Mouse (Mus musculus) CH12F3 (cell line): Measurements from ENCODE around the gene Tfe3.
"Not testable (repeated sequence)": the region's sequence is repeated elsewhere in the genome, so short reads cannot be mapped to it uniquely, and the experiment has no call there.

Experiments
- in situ Hi-C: fragments of 300-500 bp; cut with MboI; formaldehyde crosslinking; loops from 2 replicates; pipeline ENCODE4 v1.14.3; 2020; ENCODE audit warnings: low sequenced_read_pairs

Tfe3 gene

GRCm38 (mm10) chrX:7762137-7762920 is at the start of gene Tfe3:
TSS of gene Tfe3 (plus strand) at chrX:7762560.
- in situ Hi-C loops, result no loop called here

GRCm38 (mm10) chrX:7713764-7714134 is 48.6 kb upstream of the Tfe3 start:
- in situ Hi-C loops, result not testable (repeated sequence)

DNA sequence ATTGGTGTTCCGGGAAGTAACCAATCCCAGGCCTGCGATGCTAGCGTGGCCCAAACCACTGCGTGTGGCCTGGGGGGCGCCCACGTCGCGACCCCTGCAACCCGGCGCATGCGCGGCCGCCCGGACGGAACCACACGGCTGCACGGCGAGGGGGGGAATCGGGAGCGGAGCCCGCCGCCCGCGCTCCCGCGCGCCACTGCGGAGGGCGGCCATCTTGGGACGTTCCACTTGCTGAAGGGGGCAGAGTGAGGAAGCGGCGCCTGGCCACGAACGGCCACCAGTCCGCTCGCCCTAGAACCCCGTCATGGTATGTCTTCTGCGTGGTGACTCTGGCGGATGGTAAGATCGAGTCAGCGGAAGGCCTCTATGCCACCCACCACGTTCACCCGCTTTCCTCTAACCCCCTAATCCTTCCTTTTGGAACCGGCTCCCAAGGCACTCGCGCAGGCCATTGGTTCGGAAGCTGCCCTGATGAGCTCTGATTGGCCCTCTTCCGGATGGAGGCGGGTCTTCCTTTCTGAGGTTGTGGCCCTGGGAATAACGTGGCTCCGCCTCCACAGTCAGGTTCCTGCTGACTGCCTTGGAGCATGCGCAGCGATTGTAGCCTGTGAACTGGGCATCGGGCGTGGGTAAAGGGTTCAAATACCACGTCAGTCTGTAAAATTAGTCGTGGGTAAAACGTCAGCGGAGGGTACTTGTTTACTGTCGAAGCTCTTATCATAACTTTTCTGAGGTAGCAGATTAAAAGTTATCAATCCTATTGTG is 48.0 kb upstream of the Tfe3 start, which contains the start of gene Wdr45:
Wdr45 (plus strand) TSS at position 199 of the 765 bp plus-strand sequence.
- in situ Hi-C loops, result not testable (repeated sequence)

- in situ Hi-C loops, result not testable (repeated sequence)
Measured at GRCm38 (mm10) chrX:7716058-7716457, 46.3 kb upstream of the Tfe3 start.

DNA sequence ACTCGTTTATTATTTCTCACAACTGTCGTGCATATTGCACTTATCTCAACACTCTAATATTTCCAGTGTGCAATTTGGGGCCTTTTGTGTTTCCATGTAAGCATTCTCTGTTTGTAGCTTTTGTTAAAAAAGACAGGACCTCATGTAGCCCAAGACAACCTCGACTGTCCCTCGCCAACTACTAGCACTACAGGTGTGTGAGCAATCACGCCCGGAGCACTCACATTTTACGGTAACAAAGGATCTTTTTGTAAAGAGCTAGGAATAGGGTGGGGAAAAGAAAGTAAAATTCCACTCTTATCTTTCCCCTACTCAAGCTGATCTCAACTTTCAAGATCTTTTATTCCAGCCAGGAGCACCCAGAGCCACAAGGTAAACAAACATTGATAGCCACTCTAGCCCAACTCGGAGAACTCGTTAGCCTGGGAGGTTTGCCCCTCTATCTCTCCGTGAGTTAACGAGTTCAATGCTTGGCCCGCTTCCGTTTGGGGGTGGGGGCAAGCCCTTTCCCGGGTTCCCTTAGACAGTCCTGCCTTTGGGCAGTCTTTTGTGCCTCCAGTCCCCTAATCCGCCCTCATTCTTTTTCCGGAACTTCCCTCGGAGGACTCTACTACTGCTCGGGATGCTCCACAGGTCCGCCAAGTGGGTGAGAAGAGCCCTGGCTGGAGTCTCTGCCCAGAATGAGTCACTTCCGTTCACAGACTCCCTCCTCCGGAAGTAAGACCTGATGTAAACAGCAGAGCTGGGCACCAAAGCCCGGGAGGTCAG is 40.7 kb upstream of the Tfe3 start, which contains the start of gene Gm45208:
Gm45208 (plus strand) TSS at position 732 of the 768 bp plus-strand sequence.
- in situ Hi-C loops, result no loop called here

DNA sequence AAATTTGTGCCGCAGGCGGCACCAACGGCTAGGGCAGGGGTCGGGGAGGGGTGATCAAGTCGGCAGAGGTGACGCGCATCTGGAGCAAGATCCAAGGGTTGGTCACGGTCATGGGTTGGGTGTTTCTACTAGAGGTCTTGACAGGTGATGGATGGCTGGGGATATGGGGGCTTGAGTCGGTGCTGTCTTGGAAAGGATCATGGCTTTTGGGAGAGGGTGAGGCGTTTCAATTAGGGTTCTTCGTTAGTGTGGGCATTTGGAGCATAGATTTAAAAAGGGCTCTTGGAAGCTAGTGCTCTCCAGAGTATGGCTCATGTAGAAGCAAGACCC is 40.1 kb upstream of the Tfe3 start:
- in situ Hi-C loops, result no loop called here

- in situ Hi-C loops, result no loop called here
Measured at GRCm38 (mm10) chrX:7722691-7723090, 39.7 kb upstream of the Tfe3 start.

DNA sequence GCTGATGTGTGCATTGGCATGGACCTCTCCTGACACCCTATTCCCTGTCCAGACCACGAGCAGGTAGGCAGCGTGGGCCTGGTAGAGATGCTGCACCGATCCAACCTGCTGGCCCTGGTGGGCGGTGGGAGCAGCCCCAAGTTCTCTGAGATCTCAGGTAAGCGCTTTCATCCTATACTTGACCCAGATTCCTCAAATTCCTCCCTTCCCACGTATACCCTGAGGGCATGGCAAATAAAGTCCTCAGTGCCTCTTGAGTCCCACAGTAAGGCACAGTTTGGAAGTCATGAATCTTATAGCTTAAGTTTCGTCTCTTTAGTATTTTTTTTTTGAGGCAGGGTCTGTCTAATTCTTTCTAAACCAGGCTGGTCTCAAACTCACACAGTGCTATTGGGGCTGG is 38.2 kb upstream of the Tfe3 start:
- in situ Hi-C loops, result no loop called here

- in situ Hi-C loops, result no loop called here
Measured at GRCm38 (mm10) chrX:7725841-7726240, 36.5 kb upstream of the Tfe3 start.

GRCm38 (mm10) chrX:7727176-7727575 is 35.2 kb upstream of the Tfe3 start:
- in situ Hi-C loops, result no loop called here

- in situ Hi-C loops, result no loop called here
Measured at GRCm38 (mm10) chrX:7728215-7728921, 34.0 kb upstream of the Tfe3 start, which contains the start of gene Praf2. TSS of gene Praf2 (plus strand) at chrX:7728439.

- in situ Hi-C loops, result no loop called here
Measured at GRCm38 (mm10) chrX:7728922-7729265, 33.5 kb upstream of the Tfe3 start.

DNA sequence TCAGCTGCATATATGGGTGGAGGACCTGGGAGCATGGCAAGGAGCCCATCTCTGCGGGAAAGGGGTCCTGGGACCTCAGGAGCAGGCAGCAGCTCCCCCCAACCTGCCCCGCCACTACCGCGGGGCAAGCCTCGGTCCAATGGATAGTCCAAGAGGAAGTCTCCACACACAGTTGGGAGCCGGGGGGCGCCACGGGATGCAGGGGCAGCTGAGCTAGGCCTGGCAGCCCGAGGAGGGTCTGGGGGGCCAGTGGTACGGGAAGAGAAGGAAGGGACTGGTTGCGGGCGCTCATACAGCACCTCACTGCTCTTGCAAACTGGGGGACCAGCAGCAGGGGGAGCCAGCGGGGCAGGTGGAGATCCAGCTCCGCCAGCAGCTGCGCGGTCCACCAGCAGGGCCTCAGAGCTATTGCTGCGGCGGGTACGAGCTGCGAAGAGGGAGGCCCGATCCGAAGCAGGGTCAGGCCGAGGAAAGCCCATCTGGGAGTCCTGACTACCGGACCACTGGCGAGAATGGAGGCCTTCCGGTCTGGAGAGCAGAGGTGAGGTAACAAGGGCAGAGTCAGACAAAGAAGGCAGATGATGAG is 28.7 kb upstream of the Tfe3 start:
- in situ Hi-C loops, result no loop called here

- in situ Hi-C loops, result no loop called here
Measured at GRCm38 (mm10) chrX:7739336-7740081, 22.9 kb upstream of the Tfe3 start.

DNA sequence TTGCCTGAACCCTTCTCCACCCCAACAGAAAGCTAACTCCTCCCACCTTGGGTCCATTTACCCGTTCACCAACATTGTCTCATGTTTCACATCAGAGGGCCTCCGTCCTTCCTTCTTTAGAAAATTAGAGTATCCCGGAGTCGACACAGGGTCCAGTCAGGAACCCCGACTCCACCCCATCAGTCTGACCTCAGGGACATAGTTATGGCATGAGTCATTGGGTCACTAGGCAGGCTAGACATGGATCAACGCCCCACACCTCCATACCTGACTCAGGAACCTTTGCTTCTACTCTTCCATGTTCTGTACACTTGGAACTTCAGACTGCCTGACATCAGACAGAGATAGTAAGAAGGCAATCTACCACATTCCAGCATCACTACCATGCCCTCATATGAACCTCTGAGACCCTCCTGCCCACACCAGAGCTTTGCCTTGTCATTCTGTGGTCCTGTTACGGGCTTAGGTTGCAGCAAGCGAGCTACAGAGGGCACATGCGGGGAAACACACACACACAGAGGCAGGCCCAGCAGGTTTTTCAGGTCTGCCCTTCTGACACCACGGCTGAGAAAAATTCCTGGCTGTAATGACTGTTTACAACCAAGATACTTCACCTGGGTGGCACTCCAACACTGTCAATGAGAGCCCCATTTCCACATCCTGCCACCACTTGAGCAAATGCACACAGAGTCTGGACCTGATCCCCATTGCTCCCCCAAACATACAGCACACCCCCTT is 22.1 kb upstream of the Tfe3 start:
- in situ Hi-C loops, result no loop called here

- in situ Hi-C loops, result no loop called here
Measured at GRCm38 (mm10) chrX:7741103-7741502, 21.3 kb upstream of the Tfe3 start.

- in situ Hi-C loops, result no loop called here
Measured at GRCm38 (mm10) chrX:7743470-7743869, 18.9 kb upstream of the Tfe3 start.

- in situ Hi-C loops, result no loop called here
Measured at GRCm38 (mm10) chrX:7744940-7745339, 17.4 kb upstream of the Tfe3 start.

GRCm38 (mm10) chrX:7745429-7745828 is 16.9 kb upstream of the Tfe3 start:
- in situ Hi-C loops, result no loop called here
